Mouse (Mus musculus): ENCODE data around the gene Olfr616.
"Not testable (repeated sequence)": the region's sequence is repeated elsewhere in the genome, so short reads cannot be mapped to it uniquely, and the experiment has no call there.

Gene Olfr616

DNA sequence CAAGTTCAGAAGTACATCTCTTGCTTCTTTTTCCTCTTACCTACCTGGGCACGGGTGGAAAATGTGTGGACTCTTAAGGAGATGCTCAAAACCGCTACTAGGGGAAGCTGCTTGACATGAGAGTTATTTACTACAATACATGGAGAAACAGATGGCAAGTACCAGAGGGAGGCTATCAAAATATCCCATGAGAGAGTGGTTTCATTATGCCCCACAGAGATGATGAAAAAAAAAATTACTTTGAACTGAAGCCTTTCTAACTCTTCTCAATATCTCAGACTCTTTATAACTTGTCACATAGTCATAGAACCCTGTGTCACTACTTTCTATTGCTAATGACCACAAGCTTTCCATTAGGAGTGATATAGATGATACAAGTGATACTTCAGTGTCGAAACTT, at the start of gene Olfr616:
Gene Olfr616 (minus strand): TSS at position 101 of the 400 bp plus-strand sequence.
- DNase-seq: no peak

DNA sequence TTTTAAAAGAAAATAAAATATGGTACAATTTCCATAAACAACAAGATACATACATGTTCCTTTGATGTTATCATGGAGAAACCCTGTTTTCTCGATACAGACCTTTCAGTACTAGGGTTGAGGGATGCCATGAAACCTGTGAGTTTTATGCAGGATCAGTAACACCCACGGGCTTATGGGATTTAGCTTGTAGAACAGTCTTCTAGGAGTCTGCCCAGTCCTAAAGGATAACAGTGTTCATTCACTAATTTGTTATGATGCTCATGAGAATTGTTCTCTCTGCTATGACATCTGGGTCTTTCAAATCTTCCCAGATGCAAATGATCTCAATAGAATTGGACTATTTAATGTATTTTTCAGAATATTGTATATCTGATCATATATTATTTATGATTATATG, 43.5 kb upstream of the Olfr616 start, which contains the start of gene Olfr620:
Gene Olfr620 (minus strand): TSS at position 101 of the 400 bp plus-strand sequence.
- no peak for DNase-seq

DNA sequence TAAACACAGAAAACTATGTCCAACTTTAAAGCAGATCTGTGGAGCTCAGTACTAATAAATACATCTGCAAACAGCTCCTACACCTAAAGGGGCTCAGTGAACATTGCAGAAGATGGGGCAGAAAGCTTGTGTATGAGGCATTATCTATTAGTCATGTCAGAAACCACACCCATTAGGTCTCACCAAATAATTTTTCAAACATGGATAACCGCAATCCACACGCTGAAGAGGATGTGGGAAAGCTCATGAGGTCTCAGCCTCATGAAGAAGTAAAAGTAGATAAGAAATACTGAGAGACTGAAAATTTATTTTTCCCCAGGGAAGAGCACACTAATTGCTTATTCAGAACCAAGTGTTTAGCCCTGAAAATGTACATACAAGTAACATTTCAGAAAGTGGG, 38.5 kb upstream of the Olfr616 start:
- no peak for DNase-seq

DNA sequence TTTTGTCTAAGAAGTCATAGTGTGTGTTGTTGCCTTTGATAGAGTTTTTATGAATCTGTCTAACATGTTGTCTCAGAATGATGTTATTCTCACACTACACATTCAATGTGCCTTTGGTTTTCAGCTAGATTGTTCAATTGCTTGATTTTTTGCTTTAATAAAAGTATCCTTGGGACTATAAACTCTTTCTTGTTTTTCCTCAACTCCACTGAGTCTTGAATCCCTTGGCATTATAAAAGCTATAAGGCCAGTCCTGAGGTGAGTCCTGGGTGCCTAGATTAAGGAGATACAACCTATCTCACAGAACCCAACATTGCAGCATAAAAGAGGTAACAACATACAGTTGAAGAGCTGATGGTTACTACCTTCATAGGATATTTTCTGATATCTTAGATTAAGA, 31.3 kb upstream of the Olfr616 start, which contains the start of gene Olfr619:
Gene Olfr619 (plus strand): TSS at position 301 of the 400 bp plus-strand sequence.
- DNase-seq: no peak

DNA sequence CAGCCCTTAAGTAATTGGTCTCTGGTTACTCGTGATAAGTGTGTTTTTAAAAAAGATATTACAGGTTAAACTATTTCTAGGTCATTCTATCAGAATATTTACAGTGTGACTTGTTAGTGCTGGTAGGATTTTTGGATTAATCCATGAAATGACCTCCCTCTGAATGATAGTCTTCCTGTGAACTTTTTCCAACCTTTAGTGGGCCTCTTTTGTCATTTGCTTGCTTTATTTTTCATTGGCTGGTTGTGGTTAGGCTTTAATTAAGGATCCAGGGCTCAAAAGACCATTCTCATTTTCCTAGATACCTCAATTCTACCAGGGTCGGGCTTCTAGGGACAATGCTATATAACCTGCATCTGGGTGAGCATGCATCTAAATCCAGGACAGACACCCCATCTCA, 20.9 kb upstream of the Olfr616 start, which contains the start of gene Olfr618:
Gene Olfr618 (plus strand): TSS at position 301 of the 400 bp plus-strand sequence.
- no peak for DNase-seq

DNA sequence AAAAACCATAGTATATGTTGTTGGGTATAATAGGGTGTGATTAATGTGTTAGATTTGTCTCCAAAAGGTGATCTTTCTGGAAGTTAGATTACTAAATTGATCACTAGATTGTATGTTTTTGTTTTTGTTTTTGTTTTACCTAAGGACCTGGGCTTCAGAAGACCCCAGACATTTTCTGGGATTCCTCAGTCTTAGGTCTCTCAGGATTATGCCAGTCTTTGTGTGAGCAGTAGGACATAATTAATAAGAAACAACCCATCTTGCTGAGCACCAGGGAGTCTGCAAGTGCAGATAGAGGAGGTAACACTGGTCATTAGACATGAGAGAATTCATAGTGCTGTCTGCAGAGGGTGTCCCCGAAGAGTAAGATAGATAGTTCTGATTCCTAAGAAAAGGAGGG, 3.8 kb upstream of the Olfr616 start, which contains the start of gene Olfr617:
Gene Olfr617 (plus strand): TSS at position 301 of the 400 bp plus-strand sequence.
- DNase-seq: no peak

DNA sequence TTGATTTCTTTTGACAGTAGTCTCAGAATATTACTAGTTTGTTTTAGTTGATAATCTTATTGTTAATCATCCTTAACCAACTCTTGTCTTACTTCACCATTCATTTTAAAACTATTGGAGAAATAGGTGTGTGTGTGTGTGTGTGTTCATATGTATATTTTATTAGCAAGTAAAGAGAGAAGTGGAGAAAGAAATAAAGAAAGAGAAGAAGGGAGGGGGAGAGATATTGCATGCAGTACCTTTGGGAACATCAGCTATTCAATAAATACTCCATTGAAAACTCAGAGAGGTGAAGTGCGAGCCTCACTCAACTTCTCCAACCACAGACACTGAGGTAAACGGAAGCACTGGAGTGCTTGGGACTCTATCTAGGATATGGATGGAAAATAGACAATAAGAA, 13.2 kb downstream of the Olfr616 start, which contains the start of gene Olfr615:
Gene Olfr615 (plus strand): TSS at position 301 of the 400 bp plus-strand sequence.
- no peak for DNase-seq

DNA sequence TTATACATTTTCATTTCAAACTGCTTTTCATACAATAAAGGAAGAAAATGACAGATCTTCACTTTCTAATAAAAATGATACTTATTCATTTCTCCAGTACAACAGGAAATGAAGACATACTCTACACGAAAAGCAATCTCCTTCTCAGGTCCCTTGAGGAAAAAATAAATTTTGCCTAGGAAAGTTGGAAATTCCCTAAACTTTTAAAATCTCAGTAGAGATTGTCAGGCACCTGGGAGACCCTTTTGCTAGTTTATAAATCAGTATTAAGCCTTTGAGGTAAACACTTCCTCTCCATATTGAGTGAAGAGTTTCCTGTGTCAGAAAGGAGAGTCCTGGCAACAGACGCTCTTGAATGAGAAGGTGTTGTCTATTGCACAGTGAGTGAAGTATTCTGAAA, 21.2 kb downstream of the Olfr616 start, which contains the start of gene Olfr613:
Gene Olfr613 (plus strand): TSS at position 301 of the 400 bp plus-strand sequence.
- no peak for DNase-seq

DNA sequence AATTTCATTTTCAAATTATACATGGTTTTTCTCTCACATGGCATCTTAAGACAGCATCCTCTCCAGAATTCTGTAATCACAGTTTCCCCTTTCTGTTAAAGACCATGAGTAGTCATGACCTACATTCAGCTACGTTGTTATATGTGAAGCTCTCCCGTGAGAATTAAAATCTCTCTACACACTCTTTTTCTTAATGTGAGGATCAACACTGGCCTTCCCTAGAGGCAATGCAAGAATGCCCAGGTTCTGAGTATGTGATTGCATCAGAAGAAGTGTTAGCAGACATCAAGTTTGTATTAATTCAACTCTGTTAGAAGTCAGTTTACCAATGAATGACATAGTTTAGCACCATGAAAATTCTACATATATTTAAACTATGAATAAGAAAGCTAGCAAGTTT, 26.3 kb downstream of the Olfr616 start, which contains the start of gene Olfr612:
Gene Olfr612 (minus strand): TSS at position 101 of the 400 bp plus-strand sequence.
- not testable (repeated sequence) for DNase-seq

DNA sequence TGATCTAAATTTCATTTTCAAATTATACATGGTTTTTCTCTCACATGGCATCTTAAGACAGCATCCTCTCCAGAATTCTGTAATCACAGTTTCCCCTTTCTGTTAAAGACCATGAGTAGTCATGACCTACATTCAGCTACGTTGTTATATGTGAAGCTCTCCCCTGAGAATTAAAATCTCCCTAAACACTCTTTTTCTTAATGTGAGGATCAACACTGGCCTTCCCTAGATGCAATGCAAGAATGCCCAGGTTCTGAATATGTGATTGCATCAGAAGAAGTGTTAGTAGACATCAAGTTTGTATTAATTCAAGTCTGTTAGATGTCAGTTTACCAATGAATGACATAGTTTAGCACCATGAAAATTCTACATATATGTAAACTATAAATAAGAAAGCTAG, 48.2 kb downstream of the Olfr616 start, which contains the start of gene Olfr611:
Gene Olfr611 (minus strand): TSS at position 101 of the 400 bp plus-strand sequence.
- DNase-seq: not testable (repeated sequence)
